ENCODE assay signal across 15 mouse cellular contexts in the genomic region with DNA sequence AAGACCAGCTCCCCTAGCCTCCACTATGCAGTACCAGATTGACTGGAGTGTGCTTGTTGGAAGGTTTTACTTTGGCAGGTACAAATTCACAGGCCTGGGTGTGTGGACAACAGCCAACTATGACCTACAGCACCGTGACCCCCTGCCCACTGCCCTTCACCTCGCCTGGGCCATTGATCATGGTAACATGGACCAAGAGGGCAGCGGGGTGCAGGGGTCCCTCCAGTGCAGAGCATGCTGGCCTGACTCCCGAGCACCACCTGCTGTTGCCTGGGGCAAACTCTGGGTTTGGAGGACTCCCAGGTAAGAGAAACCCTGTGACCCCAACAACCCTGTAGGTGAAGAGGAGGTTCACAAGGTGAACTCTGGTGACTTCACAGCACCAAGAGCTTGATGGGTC. TPM values are rescaled to one million over a fixed set of nuclear protein-coding genes. Genes with fewer than 3 reads are reported as not detected.
"Had no signal": no experiment of that assay in that cellular context is flagged by ENCODE, and none has a peak within 500 bp of the region (broad histone marks: within the 10 kb centered on the region; RNA-seq: fewer than 3 reads in every experiment).

No protein-coding gene starts in this region.

- ATAC-seq: inflammation-experienced regulatory T-cells, adult 6 months had no signal

- H3K4me3 ChIP-seq: layer of hippocampus, adult 2 months; limb, embryonic 12.5 days; liver, embryonic 13.5 days; myocyte; neural tube, embryonic 15.5 days had no signal

- H3K27me3 ChIP-seq: limb, embryonic 12.5 days had no signal

- H3K4me2 ChIP-seq: limb, embryonic 12.5 days; liver, embryonic 13.5 days; lung, embryonic 14.5 days; neural tube, embryonic 15.5 days had no signal

- H3K36me3 ChIP-seq: limb, embryonic 12.5 days; liver, embryonic 13.5 days; neural tube, embryonic 15.5 days had no signal

- H3K9me3 ChIP-seq: limb, embryonic 12.5 days; liver, embryonic 13.5 days; neural tube, embryonic 15.5 days had no signal

- DNase-seq: kidney, adult 8-10 months; kidney, postnatal 4 days; liver, embryonic 13.5 days; lung, embryonic 14.5 days; lung, postnatal 14 days; midbrain, embryonic 14.5 days; right cerebral cortex, adult 18-20 months; right cerebral cortex, postnatal 25 days; thymus, adult 18-20 months; thymus, postnatal 14 days had no signal

- H3K9ac ChIP-seq: limb, embryonic 12.5 days; liver, embryonic 13.5 days; lung, embryonic 14.5 days; neural tube, embryonic 15.5 days had no signal

- H3K27ac ChIP-seq: layer of hippocampus, adult 2 months; limb, embryonic 12.5 days; liver, embryonic 13.5 days; neural tube, embryonic 15.5 days had no signal

RNA-seq across cellular contexts. Expression of gene Gng7, which starts 57.0 kb away (rescaled TPM):
- polyA plus RNA-seq: inflammation-experienced regulatory T-cells, adult 6 months had no signal
